Mouse (Mus musculus): ENCODE measurements around the gene Adcy1. TPM values are rescaled to one million over a fixed set of nuclear protein-coding genes. Genes with fewer than 3 reads are reported as not detected.

Gene Adcy1
- polyA plus RNA-seq (2015; fragmentation: Nextera tagmentation; extraction: Ambion mirVana): 0.60 and 0.79 TPM in 2 replicates

DNA sequence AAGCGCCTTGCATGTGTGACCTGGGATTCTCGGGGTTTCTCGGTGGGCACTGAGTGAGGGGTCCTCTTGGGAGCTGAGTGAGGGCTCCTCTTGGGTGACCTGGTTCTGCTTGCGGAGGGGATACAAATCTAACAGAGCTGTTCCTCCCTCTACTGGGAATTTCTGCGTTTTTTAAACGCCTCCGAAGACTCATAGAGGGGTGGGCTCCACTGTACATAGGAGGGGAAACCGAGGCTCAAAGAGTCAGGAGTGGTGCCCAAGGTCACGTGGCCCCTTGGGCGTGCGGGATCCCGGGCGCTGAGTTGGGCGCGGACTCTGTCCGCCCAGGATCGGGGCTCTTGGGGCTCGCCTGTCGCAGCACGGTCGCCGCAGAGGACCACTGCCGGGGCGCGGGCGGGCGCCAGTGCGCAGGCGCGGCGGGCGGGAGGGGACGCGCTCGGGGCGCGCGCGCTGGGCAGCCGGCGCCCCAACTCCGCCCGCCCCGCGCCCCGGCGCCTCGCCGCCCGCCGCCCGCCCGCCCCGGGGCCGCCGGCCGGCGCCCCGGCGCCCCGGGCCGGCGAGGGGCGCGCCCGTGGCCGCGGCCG is at the start of gene Adcy1:
Adcy1 (plus strand) TSS at position 489 of the 584 bp plus-strand sequence.
- Histone ChIP-seq H3K4me2 (peak within 1 kb of the TSS; percentile 95), H3K4me1 (peaks cover 14% of the 10 kb centered on the region), H3K9me3 (no peaks in the 10 kb centered on the region), H3K36me3 (no peaks in the 10 kb centered on the region), H3K4me3 (peak within 1 kb of the TSS; percentile 58), H3K27ac (no peak within 1 kb of the TSS), H3K9ac (peak within 1 kb of the TSS; percentile 44), H3K27me3 (peaks cover 84% of the 10 kb centered on the region)
- WGBS: under 1% methylated on average over 53 of the region's 69 CpGs
- no peak for ATAC-seq (ENCODE audit: borderline replicate concordance, extremely low read depth, low FRiP score, low TSS enrichment)

DNA sequence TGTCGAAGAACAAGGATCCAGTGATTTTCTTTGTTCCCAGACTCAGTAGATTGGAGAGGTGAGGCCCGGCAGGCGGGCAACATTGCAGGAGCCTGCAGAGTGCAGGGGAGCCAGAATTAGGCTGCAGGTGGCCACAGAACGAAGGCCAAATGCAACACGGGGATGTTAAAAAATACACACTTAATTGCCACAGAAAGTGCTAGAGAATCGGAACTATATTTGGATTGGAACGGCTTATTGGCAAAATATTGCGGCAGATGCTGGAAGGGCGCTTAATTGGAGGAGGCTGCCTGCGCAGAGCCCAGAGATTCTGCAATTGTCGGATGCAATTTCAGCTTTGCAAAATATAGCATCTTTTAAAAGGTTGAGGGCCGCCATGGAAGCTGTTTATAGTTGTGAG is 46.4 kb upstream of the Adcy1 start:
- Histone ChIP-seq H3K36me3 (no peaks in the 10 kb centered on the region), H3K4me2 (no peak overlapping the region), H3K9ac (no peak overlapping the region), H3K4me1 (no peaks in the 10 kb centered on the region), H3K4me3 (no peak overlapping the region), H3K27me3 (no peaks in the 10 kb centered on the region), H3K27ac (no peak overlapping the region), H3K9me3 (no peaks in the 10 kb centered on the region)
- WGBS: 81% methylated on average over 12 of the region's 12 CpGs
- ATAC-seq (ENCODE audit: borderline replicate concordance, extremely low read depth, low FRiP score, low TSS enrichment): no peak

DNA sequence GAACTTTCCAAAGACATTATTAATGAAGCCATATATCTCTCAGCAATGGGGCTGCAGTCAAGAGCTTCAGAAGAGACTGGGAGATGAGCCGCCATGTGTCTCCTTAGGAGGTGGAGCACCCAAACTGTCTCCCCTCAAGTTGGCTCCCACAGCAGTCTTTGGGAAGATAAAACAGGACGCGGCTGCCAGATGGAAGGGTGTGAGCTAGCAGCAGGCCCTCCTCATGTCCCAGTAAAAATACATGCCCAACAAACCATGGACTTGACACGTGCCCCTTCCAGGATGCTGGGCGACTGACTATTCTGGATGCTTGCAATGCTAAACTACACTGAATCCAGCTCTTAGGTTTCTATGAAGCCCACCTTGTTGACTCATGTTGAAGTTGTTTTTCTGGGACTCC is 45.2 kb upstream of the Adcy1 start:
- Histone ChIP-seq H3K4me1 (no peaks in the 10 kb centered on the region), H3K9me3 (no peaks in the 10 kb centered on the region)
- 81% methylated on average over 5 of the region's 5 CpGs for WGBS

DNA sequence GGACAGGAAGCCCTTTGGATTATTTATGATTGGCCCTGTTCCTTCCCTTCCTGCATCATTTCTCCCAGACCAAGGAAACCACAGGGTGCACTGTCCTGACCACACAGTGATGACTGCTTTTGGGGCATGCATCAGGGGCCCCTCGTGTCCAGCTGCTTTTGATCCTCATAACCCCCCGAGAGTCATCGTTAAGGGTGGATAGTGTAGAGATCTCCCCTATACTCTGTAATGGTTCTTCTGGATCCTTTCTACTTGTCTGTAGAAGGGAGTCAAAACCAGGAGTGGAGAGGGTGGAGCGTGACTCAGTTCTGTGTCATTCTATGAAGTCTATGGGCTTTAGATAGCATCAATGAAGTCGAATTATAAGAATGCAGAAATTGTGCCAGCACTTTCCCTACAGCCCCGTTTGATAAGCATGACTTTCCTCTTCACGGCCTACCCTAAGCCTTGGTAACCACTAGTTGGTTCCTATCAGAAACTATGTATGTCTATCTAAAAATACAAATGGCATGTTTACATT is 44.2 kb upstream of the Adcy1 start:
- Histone ChIP-seq H3K4me1 (no peaks in the 10 kb centered on the region), H3K9ac (no peak overlapping the region), H3K9me3 (no peaks in the 10 kb centered on the region), H3K27ac (no peak overlapping the region), H3K4me2 (no peak overlapping the region), H3K27me3 (no peaks in the 10 kb centered on the region), H3K4me3 (no peak overlapping the region), H3K36me3 (no peaks in the 10 kb centered on the region)
- WGBS: 84% methylated on average over 7 of the region's 7 CpGs
- ATAC-seq (ENCODE audit: borderline replicate concordance, extremely low read depth, low FRiP score, low TSS enrichment): no peak

More for the DNA sequence above, 45.2 kb upstream of the Adcy1 start:
- Histone ChIP-seq H3K4me3 (no peak overlapping the region), H3K36me3 (no peaks in the 10 kb centered on the region), H3K27ac (no peak overlapping the region), H3K9ac (no peak overlapping the region), H3K27me3 (no peaks in the 10 kb centered on the region), H3K4me2 (no peak overlapping the region)
- no peak for ATAC-seq (ENCODE audit: borderline replicate concordance, extremely low read depth, low FRiP score, low TSS enrichment)

DNA sequence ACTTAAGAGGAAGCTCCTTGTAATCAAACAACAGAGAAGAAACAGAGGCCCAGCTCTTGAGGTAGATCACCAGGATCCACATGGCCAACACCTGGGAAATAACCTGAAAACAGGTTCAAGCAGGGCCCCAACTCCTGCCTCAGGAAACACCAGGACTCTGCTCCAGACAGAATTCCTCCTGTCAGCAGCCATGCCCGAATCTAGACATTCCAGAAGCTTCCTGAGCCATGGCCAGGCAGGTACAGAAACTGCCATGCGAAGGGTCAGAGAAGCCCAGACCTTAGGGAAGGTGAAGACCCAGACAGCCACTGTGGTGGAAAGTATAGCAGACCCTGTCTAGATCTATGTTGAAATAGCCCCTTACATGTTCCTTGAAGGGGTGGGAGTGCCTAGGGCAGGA is 30.2 kb upstream of the Adcy1 start:
- ATAC-seq (ENCODE audit: borderline replicate concordance, extremely low read depth, low FRiP score, low TSS enrichment): no peak
- WGBS: 59% methylated on average over 2 of the region's 2 CpGs
- no peaks in the 10 kb centered on the region for H3K36me3 ChIP-seq
- H3K4me2 ChIP-seq: no peak overlapping the region
- no peak overlapping the region for H3K27ac ChIP-seq
- no peaks in the 10 kb centered on the region for H3K9me3 ChIP-seq
- H3K9ac ChIP-seq: no peak overlapping the region
- no peaks in the 10 kb centered on the region for H3K4me1 ChIP-seq
- no peak overlapping the region for H3K4me3 ChIP-seq
- no peaks in the 10 kb centered on the region for H3K27me3 ChIP-seq

DNA sequence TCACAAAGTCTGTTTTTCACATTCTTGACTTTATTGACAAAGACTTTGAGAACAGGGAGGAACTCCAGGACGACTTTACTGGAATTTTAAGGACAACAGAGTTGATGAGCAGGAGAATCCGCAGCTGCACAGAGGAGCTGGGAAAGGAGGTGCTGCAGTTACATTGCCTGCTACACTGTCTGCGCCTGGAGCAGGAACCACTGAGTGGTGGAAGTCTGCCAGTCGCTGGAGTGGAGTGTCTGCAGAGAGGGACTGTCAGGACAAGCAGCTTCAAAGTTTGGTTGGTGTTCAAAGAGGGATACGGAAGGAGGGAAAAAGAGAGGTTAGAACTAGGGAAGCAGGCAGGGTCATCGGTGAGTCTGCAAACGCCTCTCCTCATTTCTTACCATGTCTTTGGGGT is 23.6 kb upstream of the Adcy1 start:
- Histone ChIP-seq H3K27me3 (peaks cover 3% of the 10 kb centered on the region; the same call in 1 of the 2 replicates), H3K9ac (no peak overlapping the region), H3K4me3 (no peak overlapping the region), H3K36me3 (no peaks in the 10 kb centered on the region), H3K27ac (no peak overlapping the region), H3K4me2 (no peak overlapping the region), H3K9me3 (no peaks in the 10 kb centered on the region), H3K4me1 (no peaks in the 10 kb centered on the region)
- no peak for ATAC-seq (ENCODE audit: borderline replicate concordance, extremely low read depth, low FRiP score, low TSS enrichment)
- 12% methylated on average over 7 of the region's 7 CpGs for WGBS

DNA sequence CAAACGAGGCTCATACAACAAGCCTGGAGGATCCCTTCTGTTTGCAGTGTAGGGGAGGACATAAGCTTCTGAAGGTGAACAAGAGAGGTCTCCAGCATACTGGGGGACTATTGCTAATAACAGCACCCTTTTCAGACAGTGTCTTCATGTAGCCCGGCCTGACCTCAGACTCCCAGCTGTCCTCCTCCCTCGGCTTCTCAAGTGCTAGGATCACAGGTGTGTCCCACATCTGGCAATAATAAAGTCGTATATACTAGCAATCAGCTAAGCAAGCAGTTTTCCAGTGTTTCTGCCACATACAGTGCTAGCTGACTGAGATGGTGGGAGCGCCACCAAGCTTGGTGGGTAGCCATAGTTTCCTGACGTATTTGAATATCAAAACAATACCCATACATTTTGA is 22.5 kb upstream of the Adcy1 start:
- no peak overlapping the region for H3K4me2 ChIP-seq
- H3K9me3 ChIP-seq: no peaks in the 10 kb centered on the region
- 53% methylated on average over 6 of the region's 6 CpGs for WGBS
- no peak for ATAC-seq (ENCODE audit: borderline replicate concordance, extremely low read depth, low FRiP score, low TSS enrichment)
- no peak overlapping the region for H3K4me3 ChIP-seq
- H3K27ac ChIP-seq: no peak overlapping the region
- H3K36me3 ChIP-seq: no peaks in the 10 kb centered on the region
- H3K4me1 ChIP-seq: no peaks in the 10 kb centered on the region
- H3K27me3 ChIP-seq: peaks cover 3% of the 10 kb centered on the region; the same call in 1 of the 2 replicates
- H3K9ac ChIP-seq: no peak overlapping the region

DNA sequence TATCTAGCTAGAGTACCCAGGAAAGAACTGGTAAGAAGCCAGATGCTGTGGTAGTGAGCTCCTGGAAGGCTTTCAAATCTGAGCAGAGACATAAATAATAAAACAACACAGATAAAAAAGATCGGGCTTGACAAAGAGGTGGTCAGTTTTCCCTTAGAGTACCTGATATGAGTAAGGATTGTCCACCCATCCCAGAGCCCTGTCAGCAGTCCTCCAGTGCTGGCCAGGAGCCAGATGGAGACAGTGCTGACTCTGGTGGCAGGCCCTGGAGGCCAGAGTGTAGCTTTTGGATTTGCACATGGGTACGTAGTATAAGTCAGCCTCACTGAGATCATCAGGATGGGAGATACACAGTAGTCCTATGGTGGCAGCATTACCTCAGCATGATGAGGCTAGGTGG is 16.1 kb upstream of the Adcy1 start:
- WGBS: 86% methylated on average over 2 of the region's 2 CpGs
- Histone ChIP-seq H3K36me3 (no peaks in the 10 kb centered on the region), H3K27ac (no peak overlapping the region), H3K4me2 (no peak overlapping the region), H3K27me3 (no peaks in the 10 kb centered on the region), H3K4me3 (no peak overlapping the region), H3K9me3 (no peaks in the 10 kb centered on the region), H3K9ac (no peak overlapping the region), H3K4me1 (no peaks in the 10 kb centered on the region)
- no peak for ATAC-seq (ENCODE audit: borderline replicate concordance, extremely low read depth, low FRiP score, low TSS enrichment)

DNA sequence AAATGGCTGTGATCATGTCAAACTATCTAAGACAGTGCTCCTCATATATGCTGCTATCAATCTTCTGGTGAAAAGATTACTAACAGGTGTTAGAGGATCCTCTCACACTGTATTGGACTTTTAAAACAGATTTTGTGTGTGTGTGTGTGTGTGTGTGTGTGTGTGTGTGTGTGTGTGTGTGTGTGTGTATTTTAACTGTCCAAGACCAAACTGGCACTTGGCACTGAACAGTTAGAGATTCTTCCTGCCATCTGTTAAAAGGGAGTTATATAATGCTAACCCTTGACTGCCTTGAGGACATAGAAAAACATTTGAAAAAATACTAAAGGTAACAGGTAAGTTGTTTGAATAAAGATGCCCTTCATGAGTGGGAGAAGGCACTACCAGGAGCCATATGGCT is 15.7 kb upstream of the Adcy1 start:
- ATAC-seq (ENCODE audit: borderline replicate concordance, extremely low read depth, low FRiP score, low TSS enrichment): no peak
- H3K27ac ChIP-seq: no peak overlapping the region
- H3K4me1 ChIP-seq: no peaks in the 10 kb centered on the region

DNA sequence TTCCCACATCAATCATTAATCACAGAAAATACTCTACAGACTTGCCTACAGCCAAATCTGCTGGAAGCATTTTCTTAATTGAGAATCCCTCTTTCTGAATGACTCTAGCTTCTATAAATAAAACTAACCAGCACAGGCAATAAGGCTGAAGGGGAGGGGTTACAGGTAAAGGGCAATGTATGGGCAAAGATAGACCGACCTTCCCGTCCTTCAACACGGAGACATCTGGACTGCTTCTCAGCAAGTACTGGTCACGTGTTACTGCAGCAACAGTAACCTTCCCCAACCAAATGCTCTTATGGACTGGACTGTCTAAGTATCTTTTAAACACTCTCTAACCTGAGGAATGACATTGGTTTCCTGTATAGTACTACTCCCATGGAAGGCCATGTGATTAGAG is 9.6 kb upstream of the Adcy1 start:
- Histone ChIP-seq H3K9ac (no peak overlapping the region), H3K27me3 (peaks cover 31% of the 10 kb centered on the region), H3K4me1 (peaks cover 11% of the 10 kb centered on the region), H3K4me3 (no peak overlapping the region), H3K27ac (no peak overlapping the region), H3K9me3 (no peaks in the 10 kb centered on the region), H3K36me3 (no peaks in the 10 kb centered on the region), H3K4me2 (no peak overlapping the region)
- ATAC-seq (ENCODE audit: borderline replicate concordance, extremely low read depth, low FRiP score, low TSS enrichment): no peak
- whole genome bisulfite sequencing: 87% methylated on average over 4 of the region's 4 CpGs

More for the DNA sequence above, 15.7 kb upstream of the Adcy1 start:
- Histone ChIP-seq H3K9ac (no peak overlapping the region), H3K36me3 (no peaks in the 10 kb centered on the region), H3K4me3 (no peak overlapping the region), H3K27me3 (no peaks in the 10 kb centered on the region), H3K9me3 (no peaks in the 10 kb centered on the region), H3K4me2 (no peak overlapping the region)

DNA sequence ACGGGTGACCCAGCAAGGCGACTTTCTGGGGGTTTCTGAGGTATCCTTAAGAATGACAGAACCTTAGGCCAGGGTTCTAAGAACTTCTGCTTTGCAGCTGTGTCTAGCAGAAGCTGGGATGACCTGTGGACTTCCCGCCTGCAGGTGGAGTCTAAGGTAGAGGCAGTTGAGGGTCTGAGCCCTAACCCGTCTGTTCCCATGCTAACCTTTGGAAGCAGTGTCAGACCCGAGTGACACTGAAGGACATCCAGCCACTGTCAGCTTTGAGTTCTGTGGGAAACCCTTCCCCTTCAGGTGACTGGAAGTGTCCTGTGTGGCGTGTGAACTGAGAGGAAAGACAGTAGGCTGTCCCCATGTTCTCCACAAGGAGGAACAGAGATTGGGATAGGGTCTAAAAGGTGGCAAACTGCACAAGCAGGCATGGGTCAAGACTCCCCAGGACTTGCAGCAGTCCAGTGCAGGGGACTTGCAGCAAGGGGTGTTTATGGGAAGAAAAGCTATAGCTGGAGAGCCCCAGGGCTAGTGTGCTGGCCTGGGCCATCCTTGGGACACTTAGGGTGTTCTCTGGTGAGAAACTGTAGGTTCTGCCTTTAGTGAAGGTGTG is 8.5 kb upstream of the Adcy1 start:
- Histone ChIP-seq H3K4me2 (no peak overlapping the region), H3K27me3 (peaks cover 39% of the 10 kb centered on the region), H3K36me3 (no peaks in the 10 kb centered on the region), H3K4me3 (no peak overlapping the region), H3K27ac (no peak overlapping the region), H3K9ac (no peak overlapping the region), H3K4me1 (peaks cover 11% of the 10 kb centered on the region), H3K9me3 (no peaks in the 10 kb centered on the region)
- WGBS: 77% methylated on average over 6 of the region's 6 CpGs
- ATAC-seq (ENCODE audit: borderline replicate concordance, extremely low read depth, low FRiP score, low TSS enrichment): no peak

DNA sequence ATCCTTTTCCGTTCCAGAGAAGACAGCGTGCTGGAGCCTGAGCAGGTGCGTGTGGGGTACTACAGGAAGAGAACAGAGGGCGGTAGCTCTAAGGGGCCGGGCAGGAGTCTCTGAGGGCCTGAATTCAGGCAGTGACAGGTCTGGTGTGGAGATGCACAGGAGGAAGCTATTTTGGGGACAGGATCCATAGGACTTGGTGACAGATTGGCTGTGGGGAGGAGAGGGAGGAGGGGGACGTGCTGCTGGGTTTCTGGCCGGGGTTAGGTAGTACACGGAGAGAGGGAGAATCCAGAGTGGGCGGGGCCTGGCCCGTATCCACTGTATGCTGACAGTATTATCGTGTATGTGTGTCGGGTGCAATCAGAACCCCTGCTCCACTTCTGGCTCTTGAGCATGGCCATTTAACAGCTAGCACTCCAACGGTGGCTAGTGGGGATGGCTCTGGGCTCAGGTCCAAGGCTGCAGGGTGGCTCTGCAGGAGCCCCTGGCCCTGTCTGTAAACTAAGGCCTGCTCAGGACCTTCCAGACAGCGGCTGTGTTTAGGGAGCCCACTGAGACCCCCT is 7.8 kb upstream of the Adcy1 start:
- peaks cover 47% of the 10 kb centered on the region for H3K27me3 ChIP-seq
- 9% methylated on average over 14 of the region's 14 CpGs for WGBS
- H3K9ac ChIP-seq: no peak overlapping the region
- H3K4me3 ChIP-seq: no peak overlapping the region
- H3K9me3 ChIP-seq: no peaks in the 10 kb centered on the region
- no peaks in the 10 kb centered on the region for H3K36me3 ChIP-seq
- H3K4me2 ChIP-seq: peak overlapping the region; percentile 18; the same call in 1 of the 2 replicates
- ATAC-seq (ENCODE audit: borderline replicate concordance, extremely low read depth, low FRiP score, low TSS enrichment): peak; percentile 76; the same call in 1 of the 2 replicates
- H3K4me1 ChIP-seq: peaks cover 11% of the 10 kb centered on the region
- no peak overlapping the region for H3K27ac ChIP-seq
